Mouse (Mus musculus) right cerebral cortex, postnatal 4 days (tissue): Measurements from ENCODE around the gene Pdss1.
"Not testable (repeated sequence)": the region's sequence is repeated elsewhere in the genome, so short reads cannot be mapped to it uniquely, and the experiment has no call there.

Experiments used
- DNase-seq: peaks from one replicate; pipeline ENCODE4 v3.0.0-alpha.2; 2022

Gene Pdss1

GRCm38 (mm10) chr2:22895282-22896273, at the start of gene Pdss1:
Gene Pdss1, plus strand, starts transcription at chr2:22895522.
- DNase-seq = peak; percentile 84

DNA sequence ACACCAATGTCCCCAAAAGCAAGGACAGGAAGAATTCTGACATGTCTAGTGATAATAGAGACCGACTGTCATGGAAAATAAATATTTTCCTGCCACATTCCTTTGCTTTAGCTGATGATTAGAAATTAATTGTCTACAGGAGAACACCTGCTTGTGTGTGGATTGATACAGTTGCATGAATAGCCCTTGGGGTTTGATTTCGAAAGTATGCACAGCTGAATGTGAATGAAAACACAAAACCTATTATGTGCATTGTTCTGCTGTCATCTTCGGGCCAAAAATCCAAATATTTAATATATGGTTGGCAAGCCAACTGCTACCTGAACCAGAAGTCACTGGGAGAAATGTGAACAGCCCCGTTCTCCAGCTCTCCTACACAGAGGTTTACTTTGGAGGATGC, 43.4 kb upstream of the Pdss1 start:
- DNase-seq = no peak

DNA sequence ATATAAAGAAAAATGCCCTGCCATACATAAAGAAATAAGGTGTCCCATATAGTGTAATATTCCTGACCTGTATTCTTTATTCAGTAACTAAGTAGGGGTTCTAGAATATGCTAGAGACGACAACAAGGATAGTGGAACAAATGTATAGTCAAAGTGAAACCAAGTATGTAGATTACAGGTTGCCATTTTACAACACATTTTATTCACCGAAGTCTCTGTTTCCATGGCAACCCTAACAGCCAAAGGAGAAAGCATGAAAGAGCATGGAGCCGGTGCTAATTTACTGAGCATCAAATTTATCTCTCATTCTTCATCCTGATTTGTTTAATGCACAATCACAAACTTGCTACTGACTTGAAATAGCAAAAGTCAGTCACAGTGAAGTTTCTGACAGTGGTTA, 37.8 kb upstream of the Pdss1 start:
- DNase-seq = no peak

DNA sequence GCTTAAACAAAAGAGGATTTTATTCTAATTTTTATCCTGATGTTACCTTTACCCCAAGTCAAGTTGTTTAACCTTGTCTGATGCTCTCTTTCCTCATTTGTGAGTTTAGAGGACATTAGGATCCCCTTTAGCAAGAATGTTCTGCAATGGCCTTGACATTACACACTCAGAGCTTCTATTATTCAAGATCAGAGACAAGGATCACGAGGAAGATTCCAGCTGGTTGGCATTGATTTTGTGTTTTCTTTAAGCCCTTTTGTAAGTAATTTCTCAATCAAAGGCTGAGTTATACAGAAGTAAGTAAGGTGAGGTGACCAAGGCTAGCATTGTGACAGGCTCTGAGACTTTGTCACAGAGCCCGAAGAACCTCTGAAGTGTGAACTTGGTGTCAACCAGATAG, 33.1 kb upstream of the Pdss1 start:
- DNase-seq = no peak

DNA sequence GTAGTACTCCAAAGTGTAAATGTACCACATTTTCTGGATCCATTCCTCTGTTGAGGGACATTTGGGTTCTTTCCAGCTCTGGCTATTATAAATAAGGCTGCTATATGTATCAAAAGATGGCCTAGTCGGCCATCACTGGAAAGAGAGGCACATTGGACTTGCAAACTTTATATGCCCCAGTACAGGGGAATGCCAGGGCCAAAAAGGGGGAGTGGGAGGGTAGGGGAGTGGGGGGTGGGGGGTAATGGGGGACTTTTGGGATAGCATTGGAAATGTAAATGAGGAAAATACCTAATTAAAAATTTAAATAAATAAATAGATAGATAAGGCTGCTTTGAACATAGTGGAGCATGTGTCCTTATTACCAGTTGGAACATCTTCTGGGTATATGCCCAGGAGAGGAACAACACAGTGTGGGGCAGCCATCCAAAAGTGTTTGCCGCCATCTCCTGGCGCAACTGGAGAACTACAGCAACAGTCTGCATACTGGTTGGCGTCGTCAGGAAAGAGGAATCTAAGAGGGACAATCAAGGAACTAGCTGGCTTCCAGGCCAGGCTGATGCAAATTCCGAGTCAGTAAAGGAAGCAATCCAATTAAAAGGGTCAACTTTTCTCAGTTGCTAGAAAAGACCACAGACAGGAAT, 30.8 kb upstream of the Pdss1 start:
- DNase-seq = peak; percentile 70

- DNase-seq = no peak
Observed at GRCm38 (mm10) chr2:22865818-22866217, 29.5 kb upstream of the Pdss1 start.

GRCm38 (mm10) chr2:22866894-22867424, 28.4 kb upstream of the Pdss1 start:
- no peak for DNase-seq

DNA sequence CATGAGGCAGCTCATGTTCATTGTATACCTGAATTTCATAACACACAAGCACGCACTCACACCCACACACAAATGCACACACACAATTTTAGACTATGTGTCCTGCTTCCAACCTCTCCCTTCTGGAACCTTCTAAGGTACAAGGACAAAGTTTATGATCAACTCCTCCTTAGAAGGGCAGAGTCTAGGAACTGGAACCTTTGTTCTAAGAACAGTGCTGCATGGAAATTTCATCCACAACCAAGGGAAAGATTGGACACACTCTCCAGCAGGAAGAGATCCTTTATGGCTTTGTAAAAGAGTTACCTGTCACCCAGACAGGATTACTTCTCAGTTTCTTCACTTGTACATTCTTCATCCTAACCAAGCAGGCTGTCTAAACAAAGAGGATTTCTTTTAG, 22.2 kb upstream of the Pdss1 start:
- no peak for DNase-seq

- DNase-seq = no peak
Observed at GRCm38 (mm10) chr2:22874628-22875027, 20.7 kb upstream of the Pdss1 start.

GRCm38 (mm10) chr2:22876614-22877013, 18.7 kb upstream of the Pdss1 start:
- no peak for DNase-seq

GRCm38 (mm10) chr2:22878781-22879180, 16.5 kb upstream of the Pdss1 start:
- no peak for DNase-seq

DNA sequence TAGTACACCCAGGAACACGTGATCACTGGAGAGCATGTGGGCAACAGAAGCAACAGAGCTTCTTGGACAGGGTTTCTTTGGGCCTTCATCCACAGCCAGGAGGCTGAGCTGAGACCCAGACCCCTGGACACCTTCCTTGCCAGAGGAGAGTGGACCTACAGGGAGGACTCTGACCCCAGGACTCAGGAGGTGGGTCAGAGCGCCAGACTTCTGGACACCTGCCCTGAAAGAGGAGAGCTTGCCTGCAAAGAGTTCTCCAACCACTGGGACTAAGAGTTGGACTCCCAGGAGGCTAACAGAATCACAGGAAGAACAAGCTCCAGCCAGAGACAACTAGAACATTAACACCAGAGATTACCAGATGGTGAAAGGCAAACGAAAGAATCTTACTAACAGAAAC, 14.6 kb upstream of the Pdss1 start:
- DNase-seq = not testable (repeated sequence)

- DNase-seq = peak; percentile 5
Observed at GRCm38 (mm10) chr2:22894932-22895281, 415 bp upstream of the Pdss1 start.

DNA sequence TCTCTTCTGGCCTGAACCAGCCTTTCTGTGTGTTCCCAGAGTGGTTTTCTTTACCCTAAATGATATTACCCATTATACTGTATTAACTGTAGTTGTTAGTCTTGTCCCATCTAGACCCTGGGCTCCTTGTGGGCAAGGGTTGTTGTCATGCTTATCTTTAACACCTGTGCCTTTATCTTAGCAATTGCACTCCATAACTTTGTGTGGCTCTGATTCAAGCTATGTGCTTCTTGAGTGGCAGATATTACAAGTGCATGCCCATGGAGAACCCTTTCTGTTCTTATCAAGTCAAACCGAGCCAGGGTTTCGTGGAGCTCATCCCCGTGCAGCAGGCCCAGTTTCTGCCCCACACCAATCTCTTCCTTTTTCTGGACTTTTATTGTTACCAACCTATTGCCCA, 8.6 kb downstream of the Pdss1 start:
- no peak for DNase-seq

DNA sequence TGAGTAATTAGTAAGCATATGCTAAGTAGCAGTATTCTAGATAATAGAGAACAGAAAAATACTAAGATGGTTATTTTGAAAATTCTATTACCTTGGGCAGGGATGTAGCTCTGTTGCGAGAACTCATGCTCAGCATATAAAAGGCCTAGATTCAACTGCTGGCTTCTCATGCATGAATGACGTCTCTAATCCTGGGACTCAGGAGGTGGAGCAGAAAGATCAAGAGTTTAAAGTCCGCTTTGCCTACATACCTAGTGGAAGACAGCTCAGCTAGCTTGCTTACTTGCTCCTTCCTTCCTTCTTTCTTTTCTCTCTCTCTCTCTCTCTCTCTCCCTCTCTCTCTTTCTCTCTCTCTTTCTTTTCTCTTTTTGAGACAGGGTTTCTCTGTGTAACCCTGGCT, 19.1 kb downstream of the Pdss1 start:
- DNase-seq = no peak

DNA sequence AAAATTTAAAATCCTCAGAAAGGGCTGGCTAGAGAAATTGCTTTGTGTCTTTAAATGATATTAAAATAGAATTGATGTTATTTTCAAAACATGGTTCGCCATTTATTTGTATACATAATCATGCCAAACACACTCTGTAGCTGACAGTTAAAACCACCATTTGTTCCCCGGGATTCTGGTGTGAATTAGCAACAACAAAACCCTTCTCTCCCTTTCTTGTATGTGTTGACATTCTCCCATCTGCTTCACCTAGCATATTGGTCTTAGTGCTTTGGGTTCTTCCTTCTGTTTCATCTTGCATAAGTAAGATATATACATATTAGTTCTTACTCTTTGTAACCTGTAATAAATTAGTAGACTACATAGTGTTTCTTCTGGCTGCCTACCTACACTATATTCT, 23.3 kb downstream of the Pdss1 start:
- no peak for DNase-seq

DNA sequence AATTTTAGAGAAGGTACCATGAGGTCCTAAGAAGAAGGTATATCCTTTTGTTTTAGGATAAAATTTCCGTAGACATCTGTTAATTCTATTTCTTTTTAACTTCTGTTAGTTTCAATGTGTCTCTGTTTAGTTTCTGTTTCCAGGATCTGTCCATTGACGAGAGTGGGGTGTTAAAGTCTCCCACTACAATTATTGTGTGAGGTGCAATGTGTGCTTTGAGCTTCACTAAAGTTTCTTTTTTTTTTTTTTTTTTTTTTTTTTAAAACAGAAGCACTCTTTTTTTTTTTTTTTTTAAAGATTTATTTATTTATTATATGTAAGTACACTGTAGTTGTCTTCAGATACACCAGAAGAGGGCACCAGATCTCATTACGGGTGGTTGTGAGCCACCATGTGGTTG, 30.6 kb downstream of the Pdss1 start:
- not testable (repeated sequence) for DNase-seq

DNA sequence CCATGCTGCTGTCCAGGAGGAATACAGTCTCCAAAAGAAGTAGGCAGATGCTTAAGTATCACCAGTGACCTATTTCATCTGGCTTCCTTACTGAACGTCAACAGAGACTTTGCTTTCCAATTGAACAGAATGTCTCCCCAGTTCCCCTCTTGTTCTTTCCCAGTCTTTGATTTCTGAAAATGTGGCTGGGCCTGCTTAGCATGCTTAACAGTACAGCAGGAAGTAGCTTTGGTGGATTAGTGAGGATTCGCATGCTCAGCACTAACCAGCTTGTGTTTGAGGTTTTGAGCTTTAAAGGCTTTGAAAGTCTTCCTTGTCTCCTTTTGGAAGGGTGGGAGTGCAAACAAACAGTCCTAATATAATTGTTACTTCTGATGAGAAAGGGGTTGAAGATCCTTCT, 32.9 kb downstream of the Pdss1 start:
- DNase-seq = no peak

- no peak for DNase-seq
Observed at GRCm38 (mm10) chr2:22933556-22933955, 38.2 kb downstream of the Pdss1 start.

DNA sequence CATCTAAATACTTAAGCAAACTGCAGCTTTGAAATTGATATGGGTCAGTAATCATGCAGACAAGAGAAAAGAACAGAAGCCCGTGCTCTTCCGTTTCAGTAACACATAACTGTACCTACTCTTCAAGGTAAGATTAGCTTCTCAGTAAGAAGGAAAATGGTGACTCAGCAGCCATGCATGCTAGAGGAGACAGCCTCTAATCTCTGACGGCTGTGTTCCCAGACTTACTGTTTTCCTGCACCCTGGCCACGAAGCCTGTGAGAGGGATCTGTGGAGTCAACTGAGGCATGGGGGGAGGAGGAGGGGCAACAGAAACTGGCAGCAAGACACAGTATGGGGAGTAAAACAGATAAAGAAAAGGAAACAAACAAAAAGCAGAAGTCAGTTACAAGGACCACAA, 54.6 kb downstream of the Pdss1 start:
- DNase-seq = no peak

DNA sequence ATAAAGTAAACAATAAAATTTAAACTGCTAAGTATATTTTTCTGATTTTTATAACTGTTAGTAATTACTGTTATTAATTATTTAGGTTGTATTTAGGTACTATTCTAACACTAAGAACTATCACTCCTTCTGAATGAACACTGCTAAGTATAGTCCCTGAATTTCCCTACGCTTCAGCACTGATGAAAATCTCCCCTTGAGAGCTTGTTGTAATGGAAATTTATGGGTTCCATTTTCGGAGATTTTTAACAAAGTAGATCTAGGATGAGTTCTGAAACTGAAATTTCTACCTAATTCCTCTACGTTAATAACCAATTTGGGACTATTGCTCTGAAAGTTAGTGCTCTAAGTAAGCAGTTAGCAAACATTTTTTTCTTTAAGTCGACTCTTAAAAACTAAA, 59.0 kb downstream of the Pdss1 start:
- no peak for DNase-seq

DNA sequence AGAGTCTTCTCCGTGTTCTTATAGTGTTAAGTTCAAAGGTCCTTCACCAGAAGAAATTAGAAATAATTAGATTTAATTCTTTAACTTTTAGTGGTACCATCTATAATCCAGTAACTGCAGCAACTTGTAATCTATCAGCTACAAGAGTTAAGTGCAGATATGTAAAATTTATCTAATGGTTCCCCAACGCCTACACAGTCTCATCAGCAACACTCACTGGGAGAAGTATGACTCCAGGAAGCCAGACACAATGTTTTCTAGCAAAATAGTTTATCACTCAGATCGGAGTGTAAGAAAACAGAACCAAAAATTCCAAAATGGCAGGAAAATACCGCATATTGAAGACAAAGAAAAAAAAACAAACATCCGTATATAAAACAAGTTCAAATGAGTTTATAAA, 60.6 kb downstream of the Pdss1 start:
- DNase-seq = no peak

GRCm38 (mm10) chr2:22957415-22957814, 62.1 kb downstream of the Pdss1 start:
- no peak for DNase-seq

DNA sequence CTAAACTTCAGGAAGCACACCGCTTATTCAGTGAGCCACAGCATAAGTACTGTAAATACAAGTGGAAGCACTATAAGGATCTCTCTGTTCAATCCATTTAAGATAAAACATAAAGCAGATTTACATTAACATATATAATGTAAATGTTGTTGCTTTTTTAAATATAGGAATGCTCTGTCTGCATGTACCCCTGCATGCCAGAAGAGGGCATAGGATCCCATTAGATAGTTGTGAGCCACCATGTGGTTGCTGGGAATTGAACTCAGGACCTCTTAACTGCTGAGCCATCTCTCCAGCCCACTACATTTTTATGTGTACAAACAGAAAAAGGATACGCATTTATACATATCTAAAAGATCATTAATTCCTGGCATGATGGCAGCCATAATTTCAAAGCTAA, 66.4 kb downstream of the Pdss1 start:
- no peak for DNase-seq
